Mouse (Mus musculus) left cerebral cortex, postnatal 4 days (tissue): ENCODE measurements around the gene Ppfibp1. TPM values are rescaled to one million over a fixed set of nuclear protein-coding genes. Genes with fewer than 3 reads are reported as not detected.

ENCODE experiments used
- DNase-seq: peaks from one replicate; pipeline ENCODE4 v3.0.0-alpha.2; 2022
- intact Hi-C: fragments of 180-260 bp; cut with DNase I; formaldehyde crosslinking; loops from one replicate; pipeline ENCODE4 v1.15.1; 2025
- total RNA-seq, 2 experiments: library from RNA; stranded (reverse); gene quantifications; 2 replicates each; pipeline ENCODE4 v1.2.3; 2021

The Ppfibp1 gene
- total RNA-seq, 2 experiments from 2014 or later, result 106 to 114 TPM

GRCm38 (mm10) chr6:147064944-147065261, 176.6 kb downstream of the Ppfibp1 start:
- intact Hi-C loops, result no loop called here
- no peak for DNase-seq

- intact Hi-C loops, result no loop called here
- no peak for DNase-seq
These were observed 187.6 kb downstream of the Ppfibp1 start for GRCm38 (mm10) chr6:147075808-147076387.

- DNase-seq, result no peak
- intact Hi-C loops, result no loop called here
These were observed 188.6 kb downstream of the Ppfibp1 start for GRCm38 (mm10) chr6:147076878-147077277.

GRCm38 (mm10) chr6:147079919-147080318, 191.6 kb downstream of the Ppfibp1 start:
- DNase-seq, result no peak

More at GRCm38 (mm10) chr6:147079919-147080318, 191.6 kb downstream of the Ppfibp1 start:
- intact Hi-C loops, result no loop called here

Other genes starting within 250 kb of the Ppfibp1 start
- 10 to 100 TPM; 42.6 to 49.1 TPM for gene Med21, start 245.9 kb upstream of the Ppfibp1 start, total RNA-seq
- gene Tm7sf3, start 245.7 kb upstream of the Ppfibp1 start, total RNA-seq, result 10 to 100 TPM; 30.6 to 32.4 TPM
- 10 to 100 TPM; 10.2 to 10.9 TPM for gene Stk38l, start 163.5 kb upstream of the Ppfibp1 start, total RNA-seq
- gene Arntl2, start 92.4 kb upstream of the Ppfibp1 start, total RNA-seq, result 10 to 100 TPM in 1 of 2 experiments, 1 to 10 TPM in 1; 6.3 to 12.0 TPM
- not detected for gene Smco2, start 38.4 kb upstream of the Ppfibp1 start, total RNA-seq
- gene 1700034J05Rik, start 65.9 kb downstream of the Ppfibp1 start, total RNA-seq, result not detected
- gene Rep15, start 144.1 kb downstream of the Ppfibp1 start, total RNA-seq, result 1 to 10 TPM; 2.9 to 5.0 TPM
- 10 to 100 TPM; 59.3 to 60.8 TPM for gene Mrps35, start 154.3 kb downstream of the Ppfibp1 start, total RNA-seq
- gene Mansc4, start 198.5 kb downstream of the Ppfibp1 start, total RNA-seq, result under 1 TPM; 0.32 to 0.46 TPM
- gene Klhl42, start 202.9 kb downstream of the Ppfibp1 start, total RNA-seq, result 10 to 100 TPM; 22.4 to 24.3 TPM